Mouse (Mus musculus): ENCODE measurements at regions not wholly inside any gene's neighbourhood (a gene's known extent, or its start where the extent isn't known, plus 50 kb on each side); places are given as distances from the start of the nearest gene placed in this dataset.

DNA sequence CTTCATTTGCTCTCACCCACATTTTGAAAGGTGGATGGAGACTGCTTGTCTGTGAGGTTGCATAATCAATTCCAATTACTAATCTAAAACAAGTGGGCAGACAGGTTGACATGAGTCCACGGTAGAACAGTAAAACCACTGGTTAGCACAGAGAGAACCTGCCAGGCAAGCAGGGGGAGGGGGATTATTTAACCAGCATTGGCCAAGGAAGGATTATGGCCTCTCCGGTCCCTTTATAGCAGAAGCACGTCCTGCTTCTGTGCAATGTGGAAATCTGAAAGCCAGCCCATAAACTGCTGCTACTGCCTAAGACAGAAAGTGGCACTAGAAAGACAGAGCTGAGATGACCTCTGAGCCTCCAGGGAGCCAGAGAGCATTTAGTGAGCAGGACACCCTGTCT, 285.5 kb downstream of the Cog6 start:
- TF ChIP-seq EP300 (IDR thresholded peaks at IDR 0.05; ENCODE audit: low read depth), result no peak
- no peak for TF ChIP-seq CTCF (IDR thresholded peaks at IDR 0.05; ENCODE audit: low read depth)
